ENCODE assay signal across 13 mouse cellular contexts in the genomic region with DNA sequence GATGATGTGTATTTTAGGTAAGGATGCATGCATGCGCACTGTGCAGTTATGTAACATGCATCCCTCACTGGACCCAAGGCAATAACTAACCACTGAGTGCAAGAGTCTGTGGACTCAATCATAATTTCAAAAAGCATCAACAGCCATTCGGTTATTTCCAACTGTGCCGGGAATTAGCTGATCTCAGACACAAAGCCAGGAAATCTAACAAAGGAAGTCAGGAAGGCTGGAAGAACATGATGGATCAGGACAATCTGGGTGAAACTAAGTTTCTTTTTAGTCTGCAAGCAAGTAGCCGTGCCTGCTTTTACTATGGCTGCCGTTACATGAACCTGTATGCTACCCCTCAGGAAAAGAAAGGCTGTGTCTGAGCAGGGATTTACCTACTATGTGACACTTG.
A peak's percentile ranks its signal among the peaks of the same experiment; 100 is the strongest.
DNase-seq lines count a peak whose midpoint lies in the region; ATAC-seq and TF ChIP-seq lines count a peak whose summit lies in the region.
"Had no signal": no experiment of that assay in that cellular context is flagged by ENCODE, and none has a peak within 500 bp of the region (broad histone marks: within the 10 kb centered on the region; RNA-seq: fewer than 3 reads in every experiment).

No protein-coding gene starts in this region.

- H3K4me2 ChIP-seq in forebrain, embryonic 14.5 days (ENCODE audit: low read length), result no peak overlapping the region
- no peak overlapping the region for H3K4me2 ChIP-seq in forebrain, embryonic 16.5 days (ENCODE audit: low read length)
- H3K4me2 ChIP-seq in intestine, postnatal 0 days (replicated peaks; ENCODE audit: low read depth), result no peak overlapping the region
- H3K4me2 ChIP-seq in intestine, embryonic 15.5 days (replicated peaks), result no peak overlapping the region
- H3K4me2 ChIP-seq in lung, embryonic 16.5 days (ENCODE audit: low read depth, low read length), result no peak overlapping the region
- H3K4me2 ChIP-seq in limb, embryonic 15.5 days, result no peak overlapping the region
- H3K4me2 ChIP-seq: liver, embryonic 13.5 days had no signal

- DNase-seq in forebrain, embryonic 14.5 days (ENCODE audit: low spot score), result no peak
- no peak for DNase-seq in lung, adult 2 months
- DNase-seq in thymus, postnatal 0 days (ENCODE audit: low spot score), result no peak
- DNase-seq: adrenal gland, postnatal 25 days; liver, embryonic 13.5 days; lung, postnatal 36 days; thymus, postnatal 14 days had no signal

- H3K36me3 ChIP-seq in forebrain, embryonic 14.5 days (ENCODE audit: control insufficient read depth, insufficient read depth, low read length), result peaks cover 15% of the 10 kb centered on the region; the same call in 1 of the 2 replicates
- H3K36me3 ChIP-seq in forebrain, embryonic 16.5 days (ENCODE audit: control insufficient read depth, insufficient read depth), result no peaks in the 10 kb centered on the region; the same call in 1 of the 2 replicates
- peaks cover 11% of the 10 kb centered on the region; the same call in 1 of the 2 replicates for H3K36me3 ChIP-seq in intestine, postnatal 0 days (ENCODE audit: control insufficient read depth, insufficient read depth)
- H3K36me3 ChIP-seq in intestine, embryonic 15.5 days, result no peaks in the 10 kb centered on the region
- H3K36me3 ChIP-seq in lung, embryonic 16.5 days (ENCODE audit: control insufficient read depth, insufficient read depth, low read length), result peaks cover 13% of the 10 kb centered on the region
- peaks cover 28% of the 10 kb centered on the region; the same call in 1 of the 2 replicates for H3K36me3 ChIP-seq in limb, embryonic 15.5 days

- H3K27me3 ChIP-seq in forebrain, embryonic 14.5 days (replicated peaks; ENCODE audit: control insufficient read depth, insufficient read depth, low read length), result no peaks in the 10 kb centered on the region
- no peaks in the 10 kb centered on the region for H3K27me3 ChIP-seq in forebrain, embryonic 16.5 days (replicated peaks; ENCODE audit: control insufficient read depth, insufficient read depth, low read length)
- H3K27me3 ChIP-seq in intestine, postnatal 0 days (replicated peaks; ENCODE audit: control insufficient read depth, insufficient read depth, low read length), result no peaks in the 10 kb centered on the region
- H3K27me3 ChIP-seq in intestine, embryonic 15.5 days (replicated peaks), result no peaks in the 10 kb centered on the region
- no peaks in the 10 kb centered on the region for H3K27me3 ChIP-seq in lung, embryonic 16.5 days (ENCODE audit: control insufficient read depth, insufficient read depth, low read depth, low read length)
- H3K27me3 ChIP-seq in limb, embryonic 15.5 days, result no peaks in the 10 kb centered on the region
- H3K27me3 ChIP-seq: liver, embryonic 13.5 days had no signal

- no peak for TF ChIP-seq POLR2A in lung, adult 2 months (IDR thresholded peaks at IDR 0.05; ENCODE audit: borderline replicate concordance, extremely low read depth, low read depth, low read length)

- TF ChIP-seq CTCF in intestine, postnatal 0 days (IDR thresholded peaks at IDR 0.05; ENCODE audit: low read depth), result no peak
- TF ChIP-seq CTCF in lung, adult 2 months (IDR thresholded peaks at IDR 0.05; ENCODE audit: insufficient read depth, low read length), result no peak

- H3K9me3 ChIP-seq in forebrain, embryonic 14.5 days (replicated peaks; ENCODE audit: control insufficient read depth, low read length), result no peaks in the 10 kb centered on the region
- H3K9me3 ChIP-seq in forebrain, embryonic 16.5 days (ENCODE audit: control insufficient read depth, low read length), result no peaks in the 10 kb centered on the region
- no peaks in the 10 kb centered on the region for H3K9me3 ChIP-seq in intestine, postnatal 0 days (ENCODE audit: control insufficient read depth)
- no peaks in the 10 kb centered on the region for H3K9me3 ChIP-seq in intestine, embryonic 15.5 days
- H3K9me3 ChIP-seq in lung, embryonic 16.5 days (ENCODE audit: control insufficient read depth, low read length), result no peaks in the 10 kb centered on the region
- H3K9me3 ChIP-seq in limb, embryonic 15.5 days, result no peaks in the 10 kb centered on the region
- H3K9me3 ChIP-seq: liver, embryonic 13.5 days had no signal

- 77% methylated on average over 5 of the region's 5 CpGs for WGBS in forebrain, embryonic 14.5 days
- WGBS in forebrain, embryonic 16.5 days, result 67% methylated on average over 5 of the region's 5 CpGs
- 81% methylated on average over 5 of the region's 5 CpGs for WGBS in intestine, postnatal 0 days
- WGBS in intestine, embryonic 15.5 days, result 87% methylated on average over 5 of the region's 5 CpGs
- 74% methylated on average over 5 of the region's 5 CpGs for WGBS in lung, embryonic 16.5 days
- 55% methylated on average over 5 of the region's 5 CpGs for WGBS in lung, adult 2 months
- WGBS in limb, embryonic 15.5 days, result 90% methylated on average over 5 of the region's 5 CpGs

- no peak overlapping the region for H3K9ac ChIP-seq in forebrain, embryonic 14.5 days (ENCODE audit: low read length)
- H3K9ac ChIP-seq in forebrain, embryonic 16.5 days (replicated peaks; ENCODE audit: low read depth, low read length), result no peak overlapping the region
- no peak overlapping the region for H3K9ac ChIP-seq in intestine, postnatal 0 days (ENCODE audit: low read depth, low read length)
- H3K9ac ChIP-seq in intestine, embryonic 15.5 days, result no peak overlapping the region
- H3K9ac ChIP-seq in lung, embryonic 16.5 days (ENCODE audit: low read length), result no peak overlapping the region
- no peak overlapping the region for H3K9ac ChIP-seq in limb, embryonic 15.5 days
- H3K9ac ChIP-seq: liver, embryonic 13.5 days had no signal

- no peak for ATAC-seq in forebrain, embryonic 14.5 days
- ATAC-seq in forebrain, embryonic 16.5 days, result no peak
- ATAC-seq in intestine, postnatal 0 days, result no peak
- ATAC-seq in intestine, embryonic 15.5 days, result no peak
- no peak for ATAC-seq in lung, embryonic 16.5 days (ENCODE audit: low read depth)
- no peak for ATAC-seq in limb, embryonic 15.5 days (ENCODE audit: insufficient number of reproducible peaks, low FRiP score, low TSS enrichment, low read depth)

- H3K27ac ChIP-seq in forebrain, embryonic 14.5 days (ENCODE audit: low read depth, low read length), result 0 out of 2 replicates have a peak overlapping the region, but pooled peaks have one; percentile 11
- H3K27ac ChIP-seq in forebrain, embryonic 16.5 days (ENCODE audit: low read length), result no peak overlapping the region
- peak overlapping the region; percentile 23; the same call in 1 of the 2 replicates for H3K27ac ChIP-seq in intestine, postnatal 0 days (ENCODE audit: low read depth, low read length)
- H3K27ac ChIP-seq in intestine, embryonic 15.5 days, result no peak overlapping the region
- H3K27ac ChIP-seq in lung, embryonic 16.5 days (ENCODE audit: low read length), result 0 out of 2 replicates have a peak overlapping the region, but pooled peaks have one; percentile 21
- H3K27ac ChIP-seq in limb, embryonic 15.5 days, result peak overlapping the region; percentile 12; the same call in 1 of the 2 replicates
- H3K27ac ChIP-seq: left cerebral cortex, adult 2 months; liver, embryonic 13.5 days had no signal

- H3K4me1 ChIP-seq in forebrain, embryonic 14.5 days (ENCODE audit: control insufficient read depth, insufficient read depth, low read length), result no peaks in the 10 kb centered on the region
- peaks cover 4% of the 10 kb centered on the region; the same call in 1 of the 2 replicates for H3K4me1 ChIP-seq in forebrain, embryonic 16.5 days (replicated peaks; ENCODE audit: control insufficient read depth, insufficient read depth, low read length)
- no peaks in the 10 kb centered on the region for H3K4me1 ChIP-seq in intestine, postnatal 0 days (replicated peaks; ENCODE audit: control insufficient read depth, insufficient read depth, low read length)
- no peaks in the 10 kb centered on the region for H3K4me1 ChIP-seq in intestine, embryonic 15.5 days (replicated peaks)
- no peaks in the 10 kb centered on the region for H3K4me1 ChIP-seq in lung, embryonic 16.5 days (replicated peaks; ENCODE audit: control insufficient read depth, insufficient read depth, low read length)
- peaks cover 11% of the 10 kb centered on the region for H3K4me1 ChIP-seq in lung, adult 2 months (ENCODE audit: control insufficient read depth, insufficient read depth, low read length)
- H3K4me1 ChIP-seq in limb, embryonic 15.5 days, result no peaks in the 10 kb centered on the region

- no peak overlapping the region for H3K4me3 ChIP-seq in forebrain, embryonic 14.5 days (ENCODE audit: low read depth, low read length)
- H3K4me3 ChIP-seq in forebrain, embryonic 16.5 days (replicated peaks; ENCODE audit: low read length), result no peak overlapping the region
- no peak overlapping the region for H3K4me3 ChIP-seq in intestine, postnatal 0 days (ENCODE audit: low read depth, low read length)
- H3K4me3 ChIP-seq in intestine, embryonic 15.5 days (replicated peaks), result no peak overlapping the region
- H3K4me3 ChIP-seq in lung, embryonic 16.5 days (ENCODE audit: low read length), result no peak overlapping the region
- H3K4me3 ChIP-seq in lung, adult 2 months (replicated peaks; ENCODE audit: extremely low read depth, low read depth, low read length), result no peak overlapping the region
- H3K4me3 ChIP-seq in limb, embryonic 15.5 days, result no peak overlapping the region
- H3K4me3 ChIP-seq: left cerebral cortex, adult 2 months; liver, embryonic 13.5 days had no signal

Comparison
In these comparisons a context has a peak if more than half of its experiments do, and no peak if none do; other contexts are left out.
1. H3K27ac ChIP-seq: peak in forebrain, embryonic 14.5 days (single experiment), intestine, postnatal 0 days (single experiment), lung, embryonic 16.5 days (single experiment) and limb, embryonic 15.5 days (single experiment); none in forebrain, embryonic 16.5 days (single experiment) and intestine, embryonic 15.5 days (single experiment).